Mouse (Mus musculus): Measurements from ENCODE around the gene Cerk.

DNA sequence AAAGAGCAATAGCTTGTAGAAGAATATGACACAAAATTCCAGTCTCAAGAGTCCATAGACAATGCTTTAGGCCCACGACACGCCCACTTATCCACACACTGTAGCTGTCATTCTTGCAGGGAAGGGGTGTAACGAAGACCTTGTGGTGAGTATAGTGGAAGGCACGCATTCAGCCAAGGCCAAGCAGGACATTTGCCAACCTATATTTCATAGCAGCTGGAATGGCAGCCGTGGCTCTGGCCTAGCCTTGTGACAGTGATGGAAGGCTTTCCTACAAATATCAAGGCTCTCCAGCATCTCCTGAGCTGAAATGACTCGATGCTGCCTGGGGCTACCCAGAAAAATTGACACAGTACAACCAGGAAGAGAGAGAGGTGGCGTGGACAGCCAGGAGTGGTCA is 40.9 kb downstream of the Cerk start:
- TF ChIP-seq POLR2A (IDR thresholded peaks at IDR 0.05; ENCODE audit: extremely low read depth, insufficient read depth, low read length) = no peak
- TF ChIP-seq CTCF (IDR thresholded peaks at IDR 0.05; ENCODE audit: extremely low read depth, insufficient read depth, low read length) = no peak

All from cortical plate, adult 2 months (tissue).